Mouse (Mus musculus): ENCODE measurements around the gene Ehmt1.

The Ehmt1 gene

DNA sequence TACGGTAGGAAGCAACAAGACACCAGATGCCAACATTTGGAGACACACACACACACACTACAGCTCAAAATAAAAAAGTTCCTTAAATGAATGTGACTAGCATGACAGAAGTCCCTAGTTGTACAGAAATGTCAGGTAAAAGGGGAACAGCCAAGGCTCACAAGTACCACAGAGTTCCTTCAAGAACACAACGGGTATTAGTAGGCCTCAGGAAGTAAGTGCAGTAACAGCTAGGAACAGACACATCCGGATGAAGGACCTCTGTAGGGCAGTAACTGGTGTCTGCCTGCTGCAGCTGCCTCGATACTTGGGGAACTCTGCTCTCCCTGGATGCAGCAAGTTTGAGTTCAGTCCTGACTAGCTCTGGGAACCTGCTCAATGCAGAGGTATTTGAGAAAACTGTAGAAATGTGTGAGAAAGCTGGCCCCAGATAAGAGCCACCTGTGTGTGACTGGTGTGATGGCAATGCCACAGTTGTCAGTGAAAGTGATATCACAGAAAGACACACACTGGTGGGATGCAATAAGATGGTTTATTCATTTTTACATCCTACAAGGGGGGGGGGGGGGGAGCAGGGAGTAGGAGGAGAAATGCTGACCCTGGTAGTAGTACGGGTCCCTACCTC, 122.5 kb downstream of the Ehmt1 start:
- DNase-seq = no peak

DNA sequence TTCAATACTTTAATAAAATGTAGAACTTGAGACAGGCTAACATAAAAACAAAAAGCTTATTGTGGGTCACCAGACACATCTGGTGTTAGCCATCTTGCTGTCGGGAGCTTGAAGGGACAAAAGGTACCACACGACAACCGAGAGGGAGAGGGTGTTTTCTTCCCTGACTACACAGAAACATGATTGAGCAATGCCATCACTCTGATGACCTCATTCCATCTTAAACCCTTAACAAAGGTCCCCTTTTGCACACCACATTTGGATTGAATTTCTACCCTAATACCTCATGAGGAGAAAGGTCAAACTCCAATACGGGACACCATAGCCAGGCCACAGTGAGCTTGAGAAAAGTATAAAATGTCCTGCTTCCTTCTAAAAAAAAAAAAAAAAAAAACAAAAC, 132.2 kb downstream of the Ehmt1 start:
- DNase-seq = no peak

DNA sequence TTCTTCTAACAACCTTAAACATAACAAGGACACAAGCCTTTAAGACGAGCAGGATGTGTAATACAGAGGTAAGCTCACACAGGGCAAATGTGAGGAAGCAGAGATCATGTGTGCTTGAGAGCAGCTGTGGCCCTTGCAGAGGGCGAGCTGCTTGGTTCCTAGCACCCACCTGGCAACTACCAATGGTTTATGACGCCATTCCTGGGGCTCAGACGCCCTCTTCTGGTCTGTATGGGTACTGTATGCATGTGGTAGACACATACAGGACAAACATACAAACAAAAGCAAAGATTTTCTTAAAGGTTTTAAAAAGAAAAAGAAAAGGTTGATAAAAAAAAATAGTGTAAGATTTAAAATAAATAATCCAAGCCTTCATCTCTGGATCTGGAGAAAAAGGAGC, 138.2 kb downstream of the Ehmt1 start:
- DNase-seq = no peak

DNA sequence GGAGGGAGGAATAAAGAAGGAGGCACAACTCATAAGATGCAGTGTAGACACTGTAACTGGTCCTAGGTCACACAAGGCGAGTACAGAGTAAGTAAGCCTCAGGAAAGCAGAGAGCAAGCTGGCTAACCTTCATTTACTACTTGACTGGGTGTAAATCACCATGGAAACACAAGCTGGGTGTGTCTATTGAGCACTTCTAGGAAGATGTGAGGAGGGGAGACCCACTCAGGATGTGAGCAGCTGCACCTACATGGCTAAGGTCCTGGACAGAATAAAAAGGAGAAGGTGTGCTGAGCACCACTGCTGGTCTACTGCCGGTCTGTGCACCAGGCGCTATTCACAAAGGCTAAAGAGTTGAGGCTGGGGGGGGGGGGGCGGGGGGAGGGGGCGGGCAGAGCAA, 142.6 kb downstream of the Ehmt1 start:
- DNase-seq = no peak

DNA sequence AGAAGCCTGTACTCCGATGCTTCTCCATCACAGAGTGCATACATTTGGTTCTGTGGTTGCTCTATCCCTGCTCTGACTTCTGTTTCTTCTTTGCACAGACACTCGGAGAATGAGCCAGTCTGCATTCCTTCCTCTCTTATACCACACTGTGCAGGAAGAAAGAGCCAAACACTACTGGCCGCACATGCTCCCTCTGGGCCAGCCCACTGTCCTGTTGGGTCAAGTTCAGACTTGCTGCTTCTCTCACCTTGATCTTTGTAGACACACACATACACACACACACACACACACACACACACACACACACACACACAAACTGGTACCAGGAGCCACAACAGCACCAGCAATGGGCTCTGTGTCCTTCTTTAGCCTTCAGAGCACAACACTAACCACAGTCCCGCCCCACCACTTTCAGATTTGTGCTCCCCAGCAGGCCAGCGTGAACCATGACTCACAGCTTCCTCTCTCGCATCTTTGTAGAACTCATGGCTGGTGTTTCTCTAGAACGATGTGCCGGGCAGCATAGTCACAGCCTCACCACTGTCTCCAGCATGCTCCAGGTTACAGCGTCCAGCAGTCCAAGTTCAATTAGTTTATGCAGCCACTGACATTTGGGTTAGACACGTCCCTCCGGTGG, 143.3 kb downstream of the Ehmt1 start:
- DNase-seq = no peak

DNA sequence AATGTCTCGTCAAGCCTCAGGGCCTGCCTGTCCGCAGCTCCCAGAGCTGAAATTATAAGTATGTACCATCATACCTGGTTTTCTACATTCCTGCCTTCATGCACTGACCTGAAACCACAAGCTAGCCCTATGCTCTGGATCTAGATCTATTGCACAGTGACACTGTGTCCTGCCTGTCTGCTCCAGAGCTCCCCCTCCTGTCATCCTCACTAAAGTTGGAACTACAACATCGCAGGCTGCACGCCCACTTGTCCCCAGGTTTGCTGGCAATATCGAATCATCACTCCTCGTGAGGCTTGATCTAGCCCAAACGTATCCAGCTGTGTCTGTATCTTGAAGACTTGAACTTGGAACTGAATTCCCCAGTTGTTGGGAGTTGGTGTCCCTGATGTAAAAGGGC, 144.6 kb downstream of the Ehmt1 start:
- no peak for DNase-seq

DNA sequence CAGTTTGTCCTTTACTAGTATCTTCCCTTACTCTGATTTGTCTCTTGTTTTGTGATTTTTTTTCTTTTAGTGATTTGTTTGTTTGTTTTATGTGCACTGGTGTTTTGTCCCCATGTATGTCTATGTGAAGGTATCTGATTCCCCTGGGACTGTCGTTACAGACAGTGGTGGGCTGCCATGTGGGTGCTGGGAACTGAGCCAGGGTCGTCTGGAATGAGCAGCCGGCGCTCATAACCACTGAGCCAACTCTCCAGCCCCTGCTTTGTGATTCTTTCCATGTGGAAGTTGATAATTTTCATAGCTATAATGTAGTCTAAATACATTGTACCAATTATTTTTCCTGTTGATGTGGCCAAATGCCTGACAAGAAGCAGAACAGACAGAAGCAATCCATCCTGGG, 148.6 kb downstream of the Ehmt1 start:
- DNase-seq = no peak

DNA sequence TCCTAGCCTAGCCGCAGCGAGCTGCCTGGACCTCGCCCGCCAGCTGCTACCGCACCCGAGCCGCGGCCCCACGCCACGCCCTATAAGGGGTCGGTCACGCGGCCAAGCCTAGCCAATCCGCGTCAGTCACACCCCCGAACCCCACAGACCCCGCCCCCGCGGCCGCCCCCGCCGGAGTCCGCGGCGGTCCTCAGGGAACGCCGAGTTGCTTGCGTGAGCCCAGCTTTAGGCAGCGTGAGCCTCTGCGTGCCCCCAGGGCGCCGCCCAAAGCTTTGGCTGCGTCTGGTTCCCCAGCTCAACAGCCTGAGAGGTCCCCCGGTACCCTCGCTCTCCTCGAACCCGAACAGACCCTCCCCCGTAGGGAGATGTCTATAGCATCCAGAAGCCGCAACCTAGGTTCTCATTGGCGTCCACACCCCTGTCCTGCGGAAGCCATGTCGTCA, 156.3 kb downstream of the Ehmt1 start, which contains the start of gene Cacna1b:
Cacna1b (minus strand) TSS at position 38 of the 443 bp plus-strand sequence.
- DNase-seq = peak; percentile 90

DNA sequence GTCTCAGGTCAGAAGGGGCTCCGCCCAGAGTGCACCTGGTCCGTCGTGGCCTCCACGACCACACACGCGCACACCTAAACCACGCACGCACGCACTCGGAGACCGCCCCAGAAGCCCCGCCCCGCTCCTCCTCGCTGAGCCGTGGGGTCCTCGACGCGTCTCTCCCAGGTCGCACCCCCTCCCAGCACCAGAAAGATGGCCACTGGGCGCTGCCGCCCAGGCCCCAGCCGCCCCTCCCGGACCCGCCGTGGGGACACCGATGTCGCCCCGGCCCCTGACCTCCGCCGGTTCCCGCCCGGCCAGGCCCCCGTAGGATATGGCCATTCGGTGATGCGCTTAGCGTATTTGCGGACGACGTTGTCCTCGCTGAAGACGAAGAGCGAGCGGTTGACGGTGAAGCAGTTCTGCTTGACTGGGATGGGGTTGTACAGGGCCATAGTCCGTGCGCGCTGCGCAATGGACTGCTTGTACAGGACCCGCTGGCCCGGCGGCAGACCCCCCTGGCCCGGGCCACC, 156.9 kb downstream of the Ehmt1 start:
- peak; percentile 66 for DNase-seq

DNA sequence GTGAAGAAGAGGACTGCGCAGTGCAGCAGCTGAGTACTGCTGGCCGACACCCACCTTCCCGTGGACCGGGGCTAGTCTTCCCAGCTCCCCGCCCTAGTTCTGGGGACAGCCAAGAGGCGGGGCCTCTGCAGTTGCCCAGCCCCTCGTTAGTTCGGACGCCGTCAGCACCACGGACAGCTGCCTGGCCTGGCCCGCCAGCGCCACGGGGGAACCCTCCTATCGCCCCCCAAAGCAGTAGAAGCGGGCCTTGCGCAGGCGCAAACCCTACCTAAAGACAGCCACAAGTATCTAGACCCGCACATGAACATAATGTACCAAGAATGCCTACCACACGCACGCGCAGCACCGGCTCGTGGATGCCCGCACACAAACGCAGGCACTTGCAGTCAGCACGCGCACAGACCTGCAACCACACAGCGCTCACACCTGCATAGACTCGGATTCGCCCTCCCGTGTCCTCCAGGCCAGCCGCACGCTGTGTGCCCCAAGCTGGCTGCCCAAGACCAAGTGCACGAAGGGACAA, 157.4 kb downstream of the Ehmt1 start:
- DNase-seq = peak; percentile 89

DNA sequence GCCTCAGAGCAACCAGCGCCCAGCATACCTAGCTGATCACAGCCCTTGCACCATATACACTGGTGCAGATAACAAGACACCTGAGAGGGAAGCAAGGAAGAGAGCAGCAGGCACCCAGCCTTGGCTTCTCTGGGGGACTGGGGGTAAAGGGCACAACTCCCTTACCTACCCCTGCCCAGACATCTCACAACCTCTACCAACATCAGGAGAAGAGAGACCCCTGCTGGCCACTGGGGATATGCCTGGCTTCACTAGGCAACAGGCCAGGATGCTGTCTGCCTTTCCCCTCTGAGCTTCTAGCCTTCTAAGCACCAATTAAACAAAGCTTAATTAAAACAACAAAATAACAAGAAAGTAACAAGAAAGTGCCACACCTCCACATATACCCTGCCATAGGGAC, 164.1 kb downstream of the Ehmt1 start:
- DNase-seq = peak; percentile 63

DNA sequence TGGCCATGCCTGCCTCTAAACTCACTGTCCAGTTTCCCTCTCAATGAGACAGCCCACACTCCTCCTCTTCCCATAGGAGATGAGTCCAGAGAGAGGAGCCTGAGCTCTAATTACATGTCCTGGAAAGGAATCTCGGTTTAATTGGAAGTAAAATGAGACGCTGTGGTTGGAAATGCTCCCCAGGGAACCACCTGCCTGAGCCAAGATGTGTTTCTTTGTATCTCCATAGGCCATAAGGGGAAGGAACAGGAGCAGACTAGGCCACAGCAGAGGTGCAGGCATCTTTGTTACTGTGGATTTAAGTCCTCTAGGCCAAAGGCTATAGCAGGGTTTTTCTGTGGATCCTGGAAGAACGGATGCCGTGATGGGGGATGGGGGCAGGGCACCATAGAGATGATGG, 166.8 kb downstream of the Ehmt1 start:
- no peak for DNase-seq

DNA sequence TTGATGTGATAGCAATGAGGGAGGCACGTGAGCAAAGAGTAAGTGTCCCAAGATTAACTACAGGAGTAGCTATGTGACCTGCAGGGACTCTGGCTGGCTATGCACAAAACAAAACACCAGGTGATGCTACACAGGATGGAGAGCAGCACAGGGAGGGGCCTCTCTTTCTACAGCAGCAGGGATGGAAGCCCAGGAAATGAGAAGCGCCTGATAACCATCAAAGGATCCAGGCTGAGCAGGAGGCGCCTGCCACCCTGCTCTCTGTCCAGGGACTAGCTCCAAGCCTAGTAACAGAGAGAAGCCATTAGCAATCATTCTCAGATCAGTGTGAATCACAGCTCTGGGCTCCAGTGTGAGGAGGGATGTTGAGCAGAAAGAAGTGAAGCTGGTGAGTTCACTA, 169.4 kb downstream of the Ehmt1 start:
- DNase-seq = no peak

DNA sequence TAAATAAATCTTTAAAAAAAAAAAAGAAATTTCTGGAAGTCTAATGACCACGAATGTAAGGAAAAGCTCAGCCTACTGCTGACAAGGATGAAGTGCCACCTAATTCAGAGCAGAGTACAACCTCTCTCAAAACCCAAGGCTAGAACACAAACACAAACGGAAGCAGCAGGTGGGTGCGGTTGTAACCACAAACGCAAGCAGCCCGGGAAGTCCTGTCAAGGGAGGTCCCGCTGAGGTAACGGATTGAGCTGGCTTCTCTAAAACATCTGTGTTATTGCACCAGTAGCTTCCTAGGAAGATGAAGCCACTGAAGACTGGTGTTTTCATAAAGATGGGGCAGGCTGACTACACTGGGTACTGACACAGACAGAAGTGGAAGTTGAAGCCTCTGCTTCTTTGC, 171.5 kb downstream of the Ehmt1 start:
- no peak for DNase-seq
